Mouse (Mus musculus) spleen, adult 12 weeks (tissue): ENCODE measurements around the gene Dysf.

ENCODE experiments used
- DNase-seq: peaks from one replicate; pipeline ENCODE4 v3.0.0; 2022; ENCODE audit warnings: low spot score

The Dysf gene

GRCm38 (mm10) chr6:84167612-84168011 lies 159.2 kb downstream of the Dysf start:
- DNase-seq: no peak

DNA sequence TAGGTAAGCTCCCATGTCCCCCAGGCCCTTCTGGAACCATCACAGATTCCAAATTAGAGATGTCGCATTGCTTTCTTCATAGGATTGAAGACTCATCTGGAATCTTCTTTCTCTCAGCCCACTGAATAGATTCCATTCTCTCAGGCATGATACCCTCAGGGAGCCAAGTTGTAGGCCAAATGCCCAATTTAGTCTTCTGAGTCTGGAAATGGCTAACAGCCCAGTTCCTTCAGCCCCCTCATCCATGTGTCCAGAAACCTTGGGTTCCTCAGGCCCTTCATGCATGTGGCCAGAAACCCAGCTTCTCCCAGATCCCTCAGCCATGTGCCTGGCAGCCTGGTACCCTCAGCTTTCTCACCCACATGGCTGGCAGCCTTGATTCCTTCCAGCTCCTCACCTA lies 160.2 kb downstream of the Dysf start:
- DNase-seq: no peak

- DNase-seq: no peak
Measured at GRCm38 (mm10) chr6:84173626-84174025, 165.2 kb downstream of the Dysf start.

GRCm38 (mm10) chr6:84178776-84179405 lies 170.5 kb downstream of the Dysf start:
- DNase-seq: no peak

DNA sequence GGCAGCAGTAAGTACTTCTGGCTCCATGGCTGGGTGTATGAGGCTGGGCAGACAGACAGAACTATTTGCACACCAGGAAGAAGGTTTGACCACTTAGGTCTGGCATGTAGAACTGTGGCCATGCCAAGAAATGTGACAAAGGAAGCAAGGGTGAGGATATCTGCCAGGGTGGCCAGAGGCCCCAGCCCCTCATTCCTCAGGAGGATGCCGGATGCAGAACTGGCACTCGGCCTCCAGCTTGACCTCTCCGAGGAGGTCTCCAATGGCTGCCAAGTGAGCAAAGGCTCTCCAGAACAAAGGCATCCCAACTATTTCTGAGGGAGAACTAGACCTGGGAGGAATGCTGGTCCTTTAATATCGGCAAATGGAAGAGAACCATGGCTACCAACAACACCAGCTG lies 173.1 kb downstream of the Dysf start:
- DNase-seq: no peak

- DNase-seq: no peak
Measured at GRCm38 (mm10) chr6:84191656-84192250, 183.4 kb downstream of the Dysf start.

DNA sequence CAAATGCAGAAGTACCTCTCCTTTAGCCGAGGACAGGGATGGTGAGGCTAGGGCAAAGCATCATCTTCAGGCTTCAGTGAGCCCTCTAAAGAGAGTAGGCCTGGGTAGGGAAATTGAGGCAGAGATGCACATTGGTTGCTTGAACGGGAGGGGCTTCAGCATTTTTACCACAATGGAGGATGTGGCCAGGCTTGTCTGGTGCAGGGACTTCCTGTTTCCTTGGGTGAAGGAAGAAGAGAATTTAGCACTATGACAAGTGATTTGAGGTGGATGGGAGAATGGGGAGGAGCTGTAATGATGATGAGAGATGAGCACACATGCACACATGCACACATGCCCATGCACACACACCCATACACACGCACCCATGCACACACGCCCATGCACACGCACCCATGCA lies 188.1 kb downstream of the Dysf start:
- DNase-seq: no peak

- no peak for DNase-seq
Measured at GRCm38 (mm10) chr6:84197811-84198213, 189.4 kb downstream of the Dysf start.

DNA sequence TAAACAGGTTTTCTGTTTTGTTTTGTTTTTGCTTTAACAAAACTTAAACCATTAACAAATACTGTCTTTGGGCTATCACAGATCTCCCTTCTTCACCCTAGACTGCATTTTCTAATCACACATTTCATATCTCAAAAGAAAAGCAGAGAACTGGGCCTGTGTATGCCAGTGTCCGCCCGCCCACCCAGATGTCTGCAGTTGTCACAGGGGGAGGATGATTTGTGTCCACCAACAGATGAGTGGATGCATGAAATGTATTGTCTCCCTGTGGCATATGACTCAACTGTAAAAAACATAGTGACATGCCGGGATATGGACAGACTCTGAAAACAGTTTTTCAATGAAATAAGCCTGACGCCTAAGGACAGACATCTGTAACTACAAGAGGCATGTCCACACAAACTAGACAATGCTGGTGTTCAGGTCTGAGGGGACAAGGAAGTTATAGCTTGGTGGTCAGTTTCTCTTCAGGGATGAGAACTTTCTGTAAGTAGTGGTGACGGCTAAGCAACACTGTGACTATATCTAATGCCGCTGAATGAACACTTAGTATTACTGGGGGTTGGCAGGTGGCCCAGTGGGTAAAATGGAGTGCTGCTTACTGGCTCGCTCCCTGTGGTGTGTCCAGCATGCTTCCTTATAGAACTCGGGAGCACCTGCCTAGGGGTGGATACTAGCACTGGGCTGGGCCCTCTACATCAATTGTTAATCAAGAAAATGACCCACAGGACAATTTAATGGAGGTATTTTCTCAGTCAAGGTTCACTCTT lies 193.5 kb downstream of the Dysf start:
- DNase-seq: no peak

- no peak for DNase-seq
Measured at GRCm38 (mm10) chr6:84205611-84206010, 197.2 kb downstream of the Dysf start.

DNA sequence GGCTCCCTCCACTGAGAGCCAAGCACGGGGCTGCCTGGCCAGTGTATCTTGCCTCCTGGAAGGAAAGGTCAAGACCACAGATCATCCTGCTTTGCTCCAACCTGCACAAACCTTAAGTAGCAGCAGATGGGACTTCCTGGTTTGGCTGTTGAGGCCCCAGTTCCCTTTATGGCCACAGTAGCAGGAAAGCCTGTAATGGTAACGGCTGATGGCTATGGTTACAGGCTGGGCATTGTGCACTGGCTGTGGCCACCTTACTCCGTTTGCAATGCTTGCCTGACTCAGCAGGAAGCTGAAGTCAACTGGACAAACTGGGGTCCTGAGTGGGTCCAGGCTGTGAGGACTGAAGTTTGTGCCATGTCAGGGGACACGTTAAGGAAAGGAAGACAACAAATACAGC lies 200.2 kb downstream of the Dysf start:
- no peak for DNase-seq

- no peak for DNase-seq
Measured at GRCm38 (mm10) chr6:84209736-84210434, 201.5 kb downstream of the Dysf start.

DNA sequence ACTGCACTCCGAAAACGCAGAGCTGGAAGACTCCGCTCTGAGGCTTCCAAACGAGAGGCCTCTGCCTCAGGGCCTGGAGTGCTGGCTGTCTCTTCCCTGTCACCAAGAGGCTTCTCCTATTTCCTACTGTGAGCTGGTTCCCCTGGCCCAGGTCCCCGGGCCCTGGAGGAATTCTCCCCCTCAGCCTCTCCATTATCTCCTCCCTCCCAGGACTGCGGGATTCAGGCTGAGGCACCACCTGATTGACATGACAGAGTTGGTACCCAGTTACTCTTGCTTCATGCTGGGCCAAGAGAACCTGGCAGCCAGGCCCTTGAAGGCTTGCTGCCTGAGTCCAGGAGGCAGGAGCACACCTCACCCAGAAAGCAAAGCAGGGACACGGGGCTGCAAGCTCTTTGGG lies 203.1 kb downstream of the Dysf start:
- no peak for DNase-seq

GRCm38 (mm10) chr6:84213101-84213500 lies 204.7 kb downstream of the Dysf start:
- no peak for DNase-seq

- DNase-seq: no peak
Measured at GRCm38 (mm10) chr6:84217216-84217933, 209.0 kb downstream of the Dysf start.

GRCm38 (mm10) chr6:84219119-84219518 lies 210.7 kb downstream of the Dysf start:
- DNase-seq: no peak

DNA sequence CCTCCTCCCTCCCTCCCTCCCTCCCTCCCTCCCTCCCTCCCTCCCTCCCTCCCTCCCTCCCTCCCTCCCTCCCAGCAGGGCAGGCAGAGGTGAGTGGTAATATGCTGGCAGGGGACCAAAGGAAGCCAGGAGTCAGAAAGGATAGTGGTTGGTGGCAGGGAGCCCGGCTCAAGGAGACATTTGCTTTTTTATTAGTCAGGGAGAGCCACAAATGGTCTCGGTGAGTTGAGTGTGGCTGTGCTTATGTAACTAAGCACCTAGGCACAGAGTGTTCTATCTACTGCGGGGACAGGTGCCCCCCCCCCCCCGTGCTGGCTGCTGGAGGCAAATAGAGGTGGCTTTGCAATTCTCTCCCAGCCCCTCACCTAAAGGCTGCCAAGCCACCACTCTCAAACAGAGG lies 216.5 kb downstream of the Dysf start:
- no peak for DNase-seq

DNA sequence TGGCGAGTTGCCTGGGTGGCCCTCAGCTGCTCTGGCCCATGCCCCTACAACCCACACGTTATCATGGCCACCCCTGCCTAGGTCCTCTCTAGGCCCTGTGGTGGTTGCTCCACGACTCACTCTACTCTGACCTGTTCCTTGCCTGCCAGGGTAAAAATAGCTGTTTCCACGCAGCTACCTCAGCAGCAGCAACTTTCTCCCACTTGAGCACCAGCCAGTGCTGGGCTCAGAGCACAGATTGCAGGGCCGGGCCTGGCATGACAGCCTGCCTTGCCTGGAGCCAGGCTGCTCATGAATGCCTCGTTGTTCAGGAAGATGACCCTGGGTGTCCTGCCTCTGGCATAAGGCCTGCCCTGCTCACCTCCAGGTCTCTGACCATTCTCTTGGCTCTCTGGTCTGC lies 217.2 kb downstream of the Dysf start:
- DNase-seq: no peak

GRCm38 (mm10) chr6:84228196-84228595 lies 219.8 kb downstream of the Dysf start:
- DNase-seq: no peak

GRCm38 (mm10) chr6:84228786-84229185 lies 220.4 kb downstream of the Dysf start:
- DNase-seq: no peak

GRCm38 (mm10) chr6:84229739-84230138 lies 221.3 kb downstream of the Dysf start:
- no peak for DNase-seq

- no peak for DNase-seq
Measured at GRCm38 (mm10) chr6:84231108-84231507, 222.7 kb downstream of the Dysf start.
